Mouse (Mus musculus): ENCODE results near the gene Gm17124. TPM values are rescaled to one million over a fixed set of nuclear protein-coding genes. Genes with fewer than 3 reads are reported as not detected.
"Not testable (repeated sequence)": the region's sequence is repeated elsewhere in the genome, so short reads cannot be mapped to it uniquely, and the experiment has no call there.

Gm17124 gene
- total RNA-seq (2021) = not detected
- long read RNA-seq, experiment 1 = 0 reads
- long read RNA-seq, experiment 2 = 0 reads

DNA sequence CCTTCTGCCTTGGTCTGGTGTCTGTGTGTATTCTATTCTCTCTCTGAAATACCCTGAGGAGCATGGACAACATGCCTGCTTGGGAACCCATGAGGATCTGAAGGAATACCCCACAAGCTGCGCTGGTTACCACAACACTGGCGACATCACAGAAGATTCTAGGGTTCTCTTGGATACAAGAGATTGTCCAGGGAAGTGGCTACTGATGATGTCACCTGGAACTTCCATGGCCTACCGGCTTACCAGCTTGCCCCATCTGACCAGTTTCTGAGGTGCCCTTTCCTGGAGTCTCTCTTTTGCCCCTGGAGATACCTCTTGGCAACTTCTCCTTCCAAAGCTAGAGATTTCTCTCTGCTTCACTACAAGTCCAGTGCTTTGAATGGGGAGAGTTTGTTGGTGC is at the start of gene Gm17124:
Gm17124 (minus strand) TSS at position 101 of the 400 bp plus-strand sequence.
- DNase-seq = not testable (repeated sequence)

DNA sequence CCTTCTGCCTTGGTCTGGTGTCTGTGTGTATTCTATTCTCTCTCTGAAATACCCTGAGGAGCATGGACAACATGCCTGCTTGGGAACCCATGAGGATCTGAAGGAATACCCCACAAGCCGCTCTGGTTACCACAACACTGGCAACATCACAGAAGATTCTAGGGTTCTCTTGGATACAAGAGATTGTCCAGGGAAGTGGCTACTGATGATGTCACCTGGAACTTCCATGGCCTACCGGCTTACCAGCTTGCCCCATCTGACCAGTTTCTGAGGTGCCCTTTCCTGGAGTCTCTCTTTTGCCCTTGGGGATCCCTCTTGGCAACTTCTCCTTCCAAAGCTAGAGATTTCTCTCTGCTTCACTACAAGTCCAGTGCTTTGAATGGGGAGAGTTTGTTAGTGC is 42.1 kb upstream of the Gm17124 start, which contains the start of gene Gm3633:
Gm3633 (minus strand) TSS at position 101 of the 400 bp plus-strand sequence.
- DNase-seq = not testable (repeated sequence)

Small RNAs within 50 kb of the gene (microRNA-seq; reads per million reads assigned to microRNA genes)
- gene Gm23620 (not detected), gene Gm25228 (not detected)

Other genes with a start within 250 kb of the Gm17124 start
- gene Gm8005, start 160.2 kb downstream of the Gm17124 start, total RNA-seq (2021) = not detected
- gene Gm8011, start 136.0 kb downstream of the Gm17124 start, total RNA-seq (2021) = not detected
- gene Gm8020, start 97.5 kb downstream of the Gm17124 start, total RNA-seq (2021) = not detected
- not detected for gene Gm8024, start 75.6 kb downstream of the Gm17124 start, total RNA-seq (2021)
- not detected for gene Gm3633, start 42.0 kb upstream of the Gm17124 start, total RNA-seq (2021)
- gene Gm10378, start 56.1 kb upstream of the Gm17124 start, total RNA-seq (2021) = not detected
- gene Gm3015, start 168.9 kb upstream of the Gm17124 start, total RNA-seq (2021) = not detected
- gene Gm10377, start 198.1 kb upstream of the Gm17124 start, total RNA-seq (2021) = not detected

Data from adrenal gland, postnatal 36 days (tissue).